Mouse (Mus musculus): ENCODE measurements around the gene Lmf1.

The Lmf1 gene

DNA sequence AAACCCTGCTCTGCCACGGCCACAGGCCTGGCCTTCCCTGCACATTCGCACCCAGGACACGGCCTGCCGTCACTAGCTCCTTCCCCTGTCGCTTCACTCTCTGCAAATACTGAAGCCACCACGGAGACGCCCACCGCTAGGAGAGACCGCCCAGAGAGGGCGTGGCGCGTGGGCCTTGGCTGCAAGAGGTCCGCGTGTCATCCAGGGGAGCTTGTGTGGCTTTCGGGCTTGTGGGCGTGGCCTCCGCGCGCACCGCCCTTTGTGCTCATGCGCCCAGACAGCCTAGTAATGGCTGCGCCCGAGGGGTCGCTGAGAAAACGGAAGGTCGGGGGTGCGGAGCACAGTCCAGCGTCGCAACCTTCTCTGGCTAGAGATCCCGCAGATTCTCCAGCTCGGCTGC lies at the start of gene Lmf1:
Gene Lmf1 (plus strand): TSS at position 166 of the 400 bp plus-strand sequence.
- peak; percentile 96 for DNase-seq (ENCODE audit: low spot score)

DNA sequence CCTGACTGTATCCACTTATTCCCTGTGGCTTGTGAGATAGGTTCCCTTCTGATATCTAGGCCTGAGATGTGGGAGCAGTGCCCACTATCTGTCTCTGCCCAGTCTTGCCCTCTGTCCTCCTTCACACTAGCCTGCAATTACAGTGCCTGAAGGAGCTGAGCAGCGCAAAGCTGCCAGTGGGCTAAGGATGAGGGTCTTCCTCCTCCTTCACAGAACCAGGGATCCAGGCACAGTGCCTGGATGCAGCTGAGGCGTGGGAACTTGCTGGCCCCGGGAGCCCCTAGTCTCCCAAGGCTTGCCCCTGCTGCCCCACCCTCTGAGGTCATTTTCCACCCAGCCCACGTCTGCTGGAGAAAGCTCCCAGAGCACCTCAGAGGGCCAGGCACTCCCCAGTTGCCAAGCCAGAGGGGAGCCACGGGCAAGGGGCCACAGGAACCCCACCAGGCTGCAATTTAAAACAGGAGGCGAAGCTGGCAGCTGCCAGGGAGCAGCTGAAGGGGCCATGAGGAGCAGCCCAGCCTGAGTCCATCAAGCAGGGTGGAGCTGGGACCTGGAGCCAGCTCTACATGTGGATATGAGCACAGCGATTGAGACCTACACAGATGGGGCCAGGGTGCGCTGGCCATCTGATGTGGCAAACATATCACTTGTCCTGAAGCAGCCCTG lies 48.4 kb upstream of the Lmf1 start:
- DNase-seq (ENCODE audit: low spot score) = no peak

DNA sequence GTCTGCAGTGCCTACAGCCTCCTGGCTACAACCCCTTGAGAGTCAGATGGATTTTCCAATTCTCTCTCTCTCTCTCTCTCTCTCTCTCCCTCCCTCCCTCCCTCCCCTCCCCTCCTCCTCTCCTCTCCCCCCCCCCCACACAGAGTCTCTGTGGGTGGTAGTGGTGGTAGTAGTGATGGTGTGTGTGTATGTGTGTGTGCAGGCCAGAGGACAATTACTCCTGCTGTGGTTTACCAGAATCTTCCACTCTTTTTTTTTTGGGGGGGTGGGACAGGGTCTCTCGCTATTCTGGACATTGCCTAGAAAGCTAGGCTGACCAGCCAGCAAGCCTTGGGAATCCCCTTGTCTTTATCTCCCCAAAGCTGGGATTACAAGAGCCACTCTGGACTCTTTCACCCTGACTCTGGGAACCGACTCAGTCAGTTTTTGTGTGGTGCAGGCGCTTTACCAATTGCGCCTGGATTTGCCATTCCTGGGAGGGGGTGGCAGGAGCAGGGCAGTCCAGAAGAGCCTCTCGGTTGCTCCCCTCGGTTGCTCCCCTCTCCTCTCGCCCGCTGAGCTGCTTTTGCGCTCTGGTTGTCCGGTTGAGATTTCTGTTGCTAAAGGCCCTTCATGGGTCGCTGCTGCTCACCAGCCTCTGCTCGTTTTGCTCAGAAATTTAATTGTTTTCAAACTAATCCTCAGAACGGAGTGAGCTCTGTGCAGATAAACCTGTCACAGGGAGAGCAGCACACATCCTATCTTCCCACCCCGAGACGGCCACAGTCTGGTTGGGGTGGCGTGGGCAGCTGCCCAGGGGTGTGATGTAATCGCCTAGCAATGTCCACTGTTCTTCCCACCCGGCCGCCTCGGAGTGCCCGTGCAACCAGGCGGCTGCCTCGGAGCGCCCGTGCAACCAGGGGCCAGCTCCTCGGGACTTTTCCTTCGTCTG lies 39.7 kb upstream of the Lmf1 start:
- peak; percentile 41 for DNase-seq (ENCODE audit: low spot score)

DNA sequence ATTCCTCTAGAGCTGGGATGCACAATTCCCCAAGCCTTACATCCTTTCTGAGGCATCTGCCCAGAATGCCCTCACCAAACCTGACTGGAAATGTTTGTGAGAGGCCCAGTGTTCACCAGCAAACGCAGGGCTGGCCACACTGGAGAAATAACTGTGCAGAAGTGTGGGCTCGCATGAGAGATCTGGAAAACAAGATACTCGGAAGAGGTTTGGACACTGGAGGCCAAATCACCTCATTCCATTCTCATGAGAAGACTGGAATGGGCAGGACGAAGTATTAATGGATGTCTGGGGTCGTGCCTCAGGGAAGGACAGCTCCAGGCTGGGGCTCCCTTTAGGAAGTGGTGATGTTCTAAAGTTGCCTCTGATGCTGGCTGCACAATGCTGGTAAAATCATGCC lies 38.2 kb upstream of the Lmf1 start:
- DNase-seq (ENCODE audit: low spot score) = no peak

DNA sequence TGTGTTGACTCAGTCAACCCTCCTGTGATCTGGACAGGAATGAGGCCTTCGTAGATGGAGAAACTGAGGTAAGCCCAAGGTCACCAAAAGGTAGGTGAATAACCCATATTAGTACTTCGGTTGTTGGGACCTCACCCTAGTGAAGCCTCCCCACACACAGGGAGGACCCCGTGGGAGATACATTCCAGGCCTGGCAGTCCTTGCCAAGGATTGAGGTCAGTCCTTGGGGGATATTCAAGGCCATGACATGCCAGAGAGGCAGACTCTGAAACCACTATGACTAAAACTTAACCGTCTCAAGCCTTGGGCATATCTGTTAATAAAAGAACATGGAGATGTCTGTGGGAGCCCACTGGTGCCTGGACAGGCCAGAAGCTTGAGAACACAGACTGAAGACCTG lies 37.1 kb upstream of the Lmf1 start:
- DNase-seq (ENCODE audit: low spot score) = no peak

DNA sequence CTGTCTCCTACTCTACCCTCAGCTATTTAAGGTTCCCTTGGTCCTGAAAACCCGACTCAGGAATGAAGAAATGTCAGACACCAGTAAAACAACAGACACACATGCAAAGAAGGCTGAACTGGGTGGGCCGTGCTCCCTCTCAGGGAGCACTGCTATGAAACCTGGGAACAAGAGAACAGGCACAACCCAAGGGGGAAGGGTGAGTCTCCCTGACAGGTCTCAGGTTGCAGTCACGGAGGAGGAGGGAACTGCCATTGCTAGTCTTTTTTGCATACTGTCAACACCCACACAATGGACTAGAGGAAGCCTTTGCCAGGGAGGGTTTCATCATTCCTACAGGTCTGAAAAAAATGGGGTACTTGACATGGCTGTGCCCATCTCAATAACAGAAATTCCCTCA lies 31.9 kb upstream of the Lmf1 start:
- no peak for DNase-seq (ENCODE audit: low spot score)

DNA sequence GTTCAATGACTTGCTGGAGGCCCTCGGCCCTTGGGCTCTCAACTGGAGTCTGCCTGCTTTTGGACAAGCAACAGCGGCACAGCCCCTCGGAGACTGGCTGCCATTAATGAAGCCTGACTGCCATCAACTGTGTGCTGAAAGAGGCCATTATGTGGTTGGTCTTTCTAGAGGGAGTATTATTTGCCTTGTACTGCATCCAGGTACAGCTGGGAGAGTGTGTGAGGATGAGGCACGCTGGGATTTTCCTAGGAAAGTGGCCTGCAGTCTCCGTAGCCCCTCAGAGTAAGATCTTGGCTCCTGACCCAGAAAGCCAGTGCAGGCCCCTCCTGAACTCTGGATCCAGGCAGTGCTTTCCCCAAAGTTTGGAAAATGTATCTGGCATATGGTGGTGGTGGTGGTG lies 28.9 kb upstream of the Lmf1 start:
- no peak for DNase-seq (ENCODE audit: low spot score)

DNA sequence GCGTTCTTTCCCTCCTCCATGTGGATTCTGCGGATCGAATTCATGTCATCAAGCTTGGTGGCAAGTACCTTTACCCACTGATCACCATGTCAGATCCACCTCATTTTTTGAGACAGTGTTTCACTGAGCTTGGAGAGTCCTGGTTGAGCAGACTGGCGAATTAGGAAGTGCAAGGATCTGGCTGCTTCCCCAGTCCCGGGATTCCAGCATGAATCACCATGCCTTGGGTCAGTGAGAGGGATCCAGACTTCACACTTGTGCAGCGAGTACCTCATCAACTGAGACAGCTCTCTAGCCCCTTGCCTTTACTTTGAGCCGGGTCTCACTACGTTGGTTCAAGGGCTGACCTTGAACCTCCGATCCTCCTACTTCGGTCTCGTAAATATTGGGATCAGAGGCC lies 27.6 kb upstream of the Lmf1 start:
- DNase-seq (ENCODE audit: low spot score) = no peak

DNA sequence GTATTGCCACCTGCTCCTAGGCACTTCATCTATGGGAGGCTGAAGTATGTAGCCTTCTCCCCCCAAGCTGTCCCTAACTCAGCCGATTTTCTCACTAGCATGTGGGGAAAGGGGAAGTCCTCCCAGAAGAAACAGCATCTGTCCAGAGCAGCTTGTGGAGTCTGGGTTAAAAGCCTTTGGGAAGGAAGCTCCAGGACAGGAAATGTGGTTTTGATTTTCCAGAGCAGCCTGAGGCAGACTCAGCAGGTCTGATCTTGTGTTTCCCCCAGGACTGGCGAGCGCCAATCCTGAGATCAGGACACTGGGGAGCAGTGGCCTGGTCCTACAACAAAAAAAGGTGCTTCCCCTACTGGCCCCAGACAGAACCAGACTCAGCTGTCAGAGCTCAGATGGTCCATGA lies 23.7 kb upstream of the Lmf1 start:
- DNase-seq (ENCODE audit: low spot score) = no peak

DNA sequence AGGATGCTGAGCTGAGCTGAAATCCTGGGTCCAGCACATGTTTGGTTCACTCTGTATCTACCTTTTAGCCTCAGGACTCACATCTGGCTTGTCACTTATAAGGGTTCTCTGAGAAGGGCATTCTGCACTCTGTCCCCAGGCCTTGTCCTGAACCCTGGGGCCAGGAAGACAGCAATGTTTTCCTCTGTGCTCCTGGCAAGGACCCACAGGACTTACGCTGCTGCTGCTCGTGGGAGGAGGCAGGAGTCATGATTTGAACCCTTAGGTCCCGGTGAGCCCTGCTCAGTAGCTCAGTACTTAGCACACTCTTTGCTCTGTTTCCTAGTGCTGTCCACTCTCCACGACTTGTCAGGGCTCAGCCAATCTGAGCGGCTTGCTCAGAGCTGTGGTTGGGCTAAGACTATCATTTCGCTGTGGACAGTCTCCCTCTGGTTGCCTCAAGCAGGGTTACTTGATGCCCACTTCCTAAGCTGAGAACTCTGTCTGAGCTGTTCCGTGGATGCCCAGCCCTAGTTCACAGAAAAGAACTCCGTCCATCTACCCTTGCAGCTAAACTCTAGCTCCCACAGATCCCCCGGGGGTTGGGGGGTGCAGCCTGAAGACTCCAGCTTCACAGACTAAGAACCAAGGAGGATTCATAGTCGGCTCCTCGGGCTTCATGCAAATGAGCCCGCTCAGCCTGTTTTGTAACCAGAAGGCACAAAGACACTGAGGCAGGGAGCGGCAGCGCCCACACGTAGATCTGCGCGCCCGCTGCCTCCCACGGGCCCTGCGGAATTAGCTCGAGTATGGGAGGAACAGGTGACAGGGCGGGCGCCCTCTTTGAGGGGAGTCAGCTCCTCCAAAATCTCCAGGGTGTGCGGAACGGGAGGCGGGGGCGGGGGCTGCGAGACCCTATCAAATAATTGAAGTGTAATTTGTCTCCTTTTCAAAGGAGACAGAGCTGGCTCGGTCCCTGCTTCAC lies 22.9 kb upstream of the Lmf1 start:
- no peak for DNase-seq (ENCODE audit: low spot score)

DNA sequence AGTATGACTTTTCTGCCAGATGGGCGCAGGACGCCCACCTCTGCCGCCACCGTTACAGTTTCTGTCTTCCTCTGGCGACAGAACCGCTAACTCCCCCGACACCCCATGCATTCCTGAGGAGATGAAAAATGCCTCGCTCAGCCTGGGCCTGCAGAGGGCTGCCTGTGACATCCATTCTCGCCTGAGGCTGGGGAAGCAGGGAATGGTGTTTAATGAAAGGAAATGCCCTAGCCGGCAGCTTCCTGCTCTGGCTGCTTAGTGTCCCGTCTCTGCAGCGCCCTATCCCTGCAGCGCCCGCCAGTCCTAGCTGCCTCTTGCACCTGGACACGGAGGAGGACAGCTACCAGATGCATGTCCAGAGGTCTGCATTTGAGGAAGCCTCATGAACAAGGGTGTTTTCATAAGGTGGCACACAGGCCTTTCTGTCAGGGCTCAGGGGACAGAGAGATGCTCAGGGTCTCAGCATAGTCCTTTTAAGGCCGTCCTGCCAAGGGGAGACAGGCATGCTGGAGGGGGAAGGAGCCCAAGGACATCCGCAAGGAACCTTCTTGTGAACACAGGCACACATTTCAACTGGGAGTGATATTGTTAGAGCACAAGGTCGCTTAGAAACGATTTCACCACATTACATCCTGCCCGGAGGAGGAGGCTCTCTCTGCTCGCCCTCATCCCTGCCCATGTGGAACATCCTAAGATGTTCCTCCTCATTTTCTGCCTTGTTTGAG lies 22.1 kb upstream of the Lmf1 start:
- no peak for DNase-seq (ENCODE audit: low spot score)

DNA sequence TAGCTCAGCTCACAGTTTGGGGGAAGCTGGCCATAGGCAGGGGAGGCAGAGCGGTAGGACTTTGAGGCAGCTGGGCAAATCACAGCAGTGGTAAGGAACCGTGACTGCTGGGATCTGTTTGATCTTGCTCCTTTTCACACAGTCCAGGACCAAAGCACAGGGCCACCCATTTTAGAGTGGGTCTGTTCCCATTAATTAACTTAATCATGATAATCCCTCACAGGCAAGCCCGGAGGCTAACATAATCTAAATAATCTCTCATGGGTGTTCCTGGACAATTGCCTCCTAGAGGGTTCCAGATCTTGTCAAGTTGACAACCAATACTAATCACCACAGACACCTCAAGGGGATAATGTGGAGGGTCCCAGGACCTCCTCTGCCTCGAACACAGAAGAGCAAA lies 19.3 kb upstream of the Lmf1 start:
- DNase-seq (ENCODE audit: low spot score) = no peak

DNA sequence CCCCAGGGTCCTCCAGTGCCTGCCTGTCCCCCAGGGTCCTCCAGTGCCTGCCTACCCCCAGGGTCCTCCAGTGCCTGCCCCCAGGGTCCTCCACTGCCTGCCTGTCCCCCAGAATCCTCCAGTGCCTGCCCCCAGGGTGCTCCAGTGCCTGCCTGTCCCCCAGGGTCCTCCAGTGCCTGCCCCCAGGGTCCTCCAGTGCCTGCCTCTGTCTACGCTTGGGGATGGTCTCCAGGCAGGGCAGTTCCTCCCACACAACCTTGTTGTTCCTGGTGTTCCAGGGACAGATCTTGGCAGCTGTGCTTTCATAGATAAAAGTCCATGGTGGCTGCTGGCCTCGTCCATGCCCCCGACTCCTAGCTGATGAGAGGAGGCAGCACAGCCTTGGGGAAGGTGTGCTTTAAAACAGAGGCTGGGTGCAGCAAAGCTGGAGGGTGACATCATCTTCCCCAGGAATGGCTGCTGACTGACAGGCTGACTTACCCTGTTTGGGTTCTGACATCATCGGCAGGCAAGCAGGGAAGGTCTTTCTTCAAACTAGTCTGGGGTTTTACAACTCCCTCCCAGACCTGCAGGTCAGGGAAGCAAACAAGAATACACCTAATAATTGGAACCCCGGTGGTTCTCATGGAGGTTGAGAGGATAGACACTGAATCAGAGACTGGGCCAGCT lies 18.2 kb upstream of the Lmf1 start:
- DNase-seq (ENCODE audit: low spot score) = no peak

DNA sequence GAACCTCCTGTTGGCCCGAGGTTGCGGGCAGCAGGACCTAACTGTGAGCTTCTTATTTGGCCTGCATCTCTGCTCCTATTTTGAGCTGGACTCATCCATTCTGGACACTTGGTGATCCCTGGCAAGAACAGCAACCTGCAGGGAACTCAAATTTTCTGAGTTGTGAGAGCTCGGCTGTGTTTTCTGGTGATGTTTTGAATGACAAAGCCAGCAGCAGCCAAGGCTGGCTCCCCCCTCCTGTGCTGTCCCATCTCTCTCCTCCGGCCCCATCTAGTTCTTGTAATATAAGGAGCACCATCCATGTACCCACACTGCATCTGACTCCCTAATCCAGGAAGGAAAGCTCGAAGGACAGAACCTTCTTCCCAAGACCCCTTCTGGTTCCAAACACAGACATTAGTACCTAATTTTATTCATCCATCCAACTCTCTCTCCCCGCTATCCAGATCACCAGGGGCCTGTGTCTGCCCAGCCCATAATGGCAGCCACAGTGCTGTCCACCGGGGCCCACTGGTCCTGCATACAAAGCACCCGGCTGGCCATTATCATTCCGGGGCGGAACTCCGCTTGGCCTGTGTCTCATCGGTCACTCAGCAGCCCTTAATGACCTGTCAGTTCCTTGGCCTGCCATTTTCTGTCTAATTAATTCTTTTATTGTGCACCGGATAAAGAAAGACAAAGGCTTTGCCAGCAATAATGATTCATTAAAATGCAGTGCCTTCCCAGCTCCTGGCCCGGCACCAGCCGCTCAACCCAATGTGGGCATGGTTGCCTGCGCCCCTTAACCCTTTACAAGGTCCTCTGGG lies 17.5 kb upstream of the Lmf1 start:
- no peak for DNase-seq (ENCODE audit: low spot score)

DNA sequence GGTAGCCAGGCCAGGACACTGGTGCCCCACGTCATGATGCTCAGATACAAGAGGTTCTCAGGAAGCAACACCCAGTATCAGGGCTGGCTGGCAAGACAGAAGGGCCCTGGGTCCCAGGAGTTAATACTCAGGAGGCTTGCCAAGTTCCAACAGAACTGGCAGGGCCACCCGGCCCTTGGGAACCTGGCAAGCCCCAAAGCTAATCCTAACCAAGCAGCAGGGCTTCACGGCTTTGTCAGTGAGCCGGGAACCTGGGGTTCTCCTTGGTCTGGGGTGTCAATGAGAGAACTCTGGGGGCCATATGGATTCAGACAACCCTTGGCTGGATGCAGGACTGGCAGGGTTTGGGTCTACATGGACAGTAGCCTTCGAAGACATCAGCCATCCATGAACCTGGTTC lies 14.4 kb upstream of the Lmf1 start:
- no peak for DNase-seq (ENCODE audit: low spot score)

DNA sequence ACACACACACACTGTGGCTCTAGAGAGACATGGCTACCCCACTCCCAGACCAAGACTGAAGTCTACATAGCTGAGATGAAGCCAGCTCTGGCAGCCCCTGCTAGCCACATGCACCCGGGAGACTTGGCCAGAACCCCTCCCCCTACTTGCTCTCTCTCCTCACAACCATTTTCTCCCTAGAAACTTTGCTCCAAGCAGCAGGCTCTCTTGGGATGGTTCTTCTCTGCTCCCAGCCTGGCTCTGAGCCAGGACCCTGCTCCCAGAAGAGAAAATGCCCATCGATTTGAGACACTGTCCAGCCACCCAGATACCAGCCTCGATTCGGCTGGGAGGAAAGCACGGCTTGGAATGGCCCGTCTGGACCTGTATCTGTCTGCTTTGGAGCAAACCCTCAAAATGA lies 13.6 kb upstream of the Lmf1 start:
- no peak for DNase-seq (ENCODE audit: low spot score)

DNA sequence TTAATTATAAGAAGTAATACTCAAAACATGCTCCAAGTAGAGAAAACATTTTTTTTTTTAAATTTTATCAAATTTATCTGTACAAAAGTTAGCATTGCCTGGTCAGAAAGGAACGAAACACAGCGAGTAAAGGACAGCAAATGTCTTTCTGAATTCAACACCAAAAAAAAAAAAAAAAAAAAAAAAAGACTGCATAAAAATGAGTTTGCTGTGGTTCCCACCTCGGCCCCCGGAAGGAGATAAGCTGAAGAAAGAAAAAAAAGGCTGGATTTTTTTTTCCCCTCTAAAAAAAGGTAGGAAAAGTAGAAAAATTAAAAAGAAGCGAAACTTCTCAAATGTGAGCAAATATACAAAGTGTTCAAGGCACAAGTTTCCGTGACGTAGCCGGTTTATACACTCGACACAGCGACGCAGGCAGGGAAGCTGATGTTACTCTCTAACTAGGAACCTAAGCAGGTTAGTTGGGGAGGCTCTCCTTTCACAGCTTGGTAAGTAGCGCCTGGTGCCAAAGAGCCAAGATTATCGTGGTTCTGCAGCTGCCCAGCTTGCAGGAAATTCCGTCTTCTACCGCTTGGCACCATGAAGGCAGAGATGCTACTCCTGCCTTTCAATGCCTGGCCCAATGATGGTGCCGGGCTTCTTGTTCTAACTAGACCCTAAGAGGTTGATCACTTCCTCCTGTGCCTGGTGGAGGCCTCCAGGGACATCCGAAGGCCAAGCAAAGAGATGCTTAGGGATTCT lies 12.9 kb upstream of the Lmf1 start:
- DNase-seq (ENCODE audit: low spot score) = no peak

DNA sequence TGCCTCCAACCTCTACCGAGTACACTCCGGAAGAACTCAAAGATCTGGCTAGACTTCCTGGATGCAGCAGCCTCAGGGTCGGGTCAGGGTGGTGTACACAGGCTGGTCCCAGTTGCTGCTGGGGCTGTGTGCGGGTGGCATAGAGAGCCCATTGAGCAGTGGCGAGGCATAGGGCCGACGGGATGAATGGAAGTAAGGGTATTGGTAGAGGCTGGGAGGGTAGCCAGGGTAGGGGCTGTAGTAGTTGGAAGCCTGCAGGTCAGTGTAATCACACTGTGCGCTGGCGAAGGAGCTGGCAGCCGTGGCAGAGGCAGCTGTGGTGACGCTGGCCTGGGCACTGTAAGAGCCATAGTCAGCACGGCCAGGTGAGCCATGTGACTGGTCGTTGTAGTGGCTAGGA lies 11.6 kb upstream of the Lmf1 start:
- no peak for DNase-seq (ENCODE audit: low spot score)

DNA sequence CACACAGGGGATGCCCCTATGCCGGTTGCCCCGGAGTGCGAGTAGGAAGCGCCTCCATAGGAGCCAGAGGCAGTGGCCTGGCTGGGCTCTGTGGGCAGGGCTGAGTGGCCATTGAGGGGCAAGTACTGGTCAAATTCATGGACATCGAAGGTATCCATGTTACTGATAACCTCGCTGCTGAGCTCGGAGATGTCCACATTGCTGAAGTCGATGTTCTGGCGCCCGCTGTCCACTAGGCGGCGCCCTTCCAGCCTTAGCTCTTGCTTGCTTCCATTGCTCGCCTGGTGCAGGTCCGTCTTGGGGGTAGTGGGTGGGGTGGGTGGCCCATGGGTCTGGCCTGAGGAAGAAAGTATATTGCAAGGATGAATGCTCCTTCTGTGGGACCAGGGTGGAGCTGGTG lies 11.1 kb upstream of the Lmf1 start:
- peak; percentile 55 for DNase-seq (ENCODE audit: low spot score)

DNA sequence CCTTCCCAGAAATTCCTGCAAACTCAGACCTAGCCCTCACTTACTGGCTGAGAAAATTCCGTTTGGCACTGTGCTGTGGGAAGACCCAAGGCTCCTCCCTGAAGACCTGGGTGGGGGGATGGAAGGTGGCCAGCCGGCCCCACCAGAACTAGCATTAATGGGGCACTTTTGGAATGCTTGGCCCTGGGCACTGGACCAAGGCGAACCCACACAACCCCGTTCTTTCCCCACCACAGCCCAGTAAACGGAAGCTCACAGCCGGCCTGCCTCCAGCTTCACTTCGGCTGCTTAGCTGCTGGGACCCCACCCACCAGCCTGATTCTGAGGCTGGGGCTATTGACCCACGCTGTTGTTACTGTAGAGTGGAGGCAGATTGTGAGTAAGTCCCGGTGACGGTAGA lies 10.7 kb upstream of the Lmf1 start:
- no peak for DNase-seq (ENCODE audit: low spot score)

All from ovary, postnatal 36 days (tissue).